Mouse (Mus musculus) hindbrain, embryonic 13.5 days (tissue): ENCODE measurements at regions not wholly inside any gene's neighbourhood (a gene's known extent, or its start where the extent isn't known, plus 50 kb on each side); places are given as distances from the start of the nearest gene placed in this dataset.

Source experiments
- ATAC-seq: fragments of 200-750 bp; cut with Nextera tagmentation; 2 replicates; pipeline ENCODE4 v1.8.0; 2017; ENCODE audit warnings: moderate TSS enrichment; ENCODE audit not compliant: low FRiP score
- H3K27ac ChIP-seq: fragments of 300-500 bp; sonication (generic); 2 replicates; pipeline ENCODE4 v1.5.1; 2015; ENCODE audit warnings: inconsistent platforms, mild to moderate bottlenecking, moderate library complexity
- H3K27me3 ChIP-seq: fragments of 300-500 bp; sonication (generic); 2 replicates; pipeline ENCODE4 v1.6.1; 2015; ENCODE audit warnings: mild to moderate bottlenecking, inconsistent platforms
- H3K36me3 ChIP-seq: fragments of 300-500 bp; sonication (generic); 2 replicates; pipeline ENCODE4 v1.6.1; 2015; ENCODE audit warnings: mild to moderate bottlenecking, inconsistent platforms
- H3K4me1 ChIP-seq: fragments of 300-500 bp; sonication (generic); replicated peaks from 2 replicates; pipeline ENCODE4 v1.6.1; 2015; ENCODE audit warnings: inconsistent platforms
- H3K4me2 ChIP-seq: fragments of 300-500 bp; sonication (generic); 2 replicates; pipeline ENCODE4 v1.6.1; 2015; ENCODE audit warnings: inconsistent platforms, mild to moderate bottlenecking, moderate library complexity
- H3K4me3 ChIP-seq: fragments of 300-500 bp; sonication (generic); 2 replicates; pipeline ENCODE4 v1.5.1; 2015; ENCODE audit warnings: mild to moderate bottlenecking, inconsistent platforms
- H3K9ac ChIP-seq: fragments of 300-500 bp; sonication (generic); 2 replicates; pipeline ENCODE4 v1.6.1; 2015; ENCODE audit warnings: mild to moderate bottlenecking, inconsistent platforms
- H3K9me3 ChIP-seq: fragments of 300-500 bp; sonication (generic); 2 replicates; pipeline ENCODE4 v1.6.1; 2016; ENCODE audit warnings: inconsistent platforms
- WGBS: fragments of 180-500 bp; shearing (Covaris S2); methylation state at CpG from one replicate; pipeline ENCODE4 v1.1.7; 2015; 5-methylcytosine and 5-hydroxymethylcytosine counted together

GRCm38 (mm10) chr2:159852959-159853358 lies 481.0 kb downstream of the Gm826 start:
- no peaks in the 10 kb centered on the region for H3K27me3 ChIP-seq
- no peak overlapping the region for H3K9ac ChIP-seq
- ATAC-seq, result no peak
- H3K9me3 ChIP-seq, result no peaks in the 10 kb centered on the region
- no peak overlapping the region for H3K27ac ChIP-seq
- 85% methylated on average over 4 of the region's 4 CpGs for WGBS
- H3K36me3 ChIP-seq, result no peaks in the 10 kb centered on the region
- no peak overlapping the region for H3K4me3 ChIP-seq
- no peak overlapping the region for H3K4me2 ChIP-seq
- no peaks in the 10 kb centered on the region for H3K4me1 ChIP-seq

- Histone ChIP-seq H3K36me3 (no peaks in the 10 kb centered on the region), H3K9ac (no peak overlapping the region), H3K4me1 (0 out of 2 replicates have a peak, but pooled peaks cover 3% of the 10 kb centered on the region), H3K4me3 (no peak overlapping the region), H3K27ac (no peak overlapping the region), H3K4me2 (no peak overlapping the region), H3K9me3 (no peaks in the 10 kb centered on the region), H3K27me3 (no peaks in the 10 kb centered on the region)
- no peak for ATAC-seq
- 79% methylated on average over 7 of the region's 7 CpGs for WGBS
Measured at GRCm38 (mm10) chr2:159832488-159833113, 501.4 kb downstream of the Gm826 start.

- H3K27ac ChIP-seq, result no peak overlapping the region
- H3K4me2 ChIP-seq, result no peak overlapping the region
- H3K4me3 ChIP-seq, result no peak overlapping the region
- no peaks in the 10 kb centered on the region for H3K9me3 ChIP-seq
- ATAC-seq, result no peak
- H3K27me3 ChIP-seq, result no peaks in the 10 kb centered on the region
- no peaks in the 10 kb centered on the region for H3K4me1 ChIP-seq
- H3K36me3 ChIP-seq, result no peaks in the 10 kb centered on the region
- H3K9ac ChIP-seq, result no peak overlapping the region
- WGBS, result 84% methylated on average over 2 of the region's 2 CpGs
Measured at GRCm38 (mm10) chr2:159826417-159826816, 507.5 kb downstream of the Gm826 start.

- WGBS, result 79% methylated on average over 2 of the region's 2 CpGs
- Histone ChIP-seq H3K4me1 (no peaks in the 10 kb centered on the region), H3K9ac (no peak overlapping the region), H3K4me2 (no peak overlapping the region), H3K9me3 (no peaks in the 10 kb centered on the region), H3K36me3 (no peaks in the 10 kb centered on the region), H3K27me3 (no peaks in the 10 kb centered on the region), H3K4me3 (no peak overlapping the region), H3K27ac (no peak overlapping the region)
- ATAC-seq, result no peak
Measured at GRCm38 (mm10) chr2:159818556-159818955, 515.4 kb downstream of the Gm826 start.

GRCm38 (mm10) chr2:159816344-159816743 lies 517.6 kb downstream of the Gm826 start:
- Histone ChIP-seq H3K9ac (no peak overlapping the region), H3K9me3 (no peaks in the 10 kb centered on the region), H3K27ac (no peak overlapping the region), H3K27me3 (no peaks in the 10 kb centered on the region), H3K4me3 (no peak overlapping the region), H3K4me1 (no peaks in the 10 kb centered on the region), H3K4me2 (no peak overlapping the region), H3K36me3 (no peaks in the 10 kb centered on the region)
- WGBS, result 93% methylated on average over 8 of the region's 8 CpGs
- no peak for ATAC-seq
